Mouse (Mus musculus): ENCODE data around the gene Smok3a. TPM values are rescaled to one million over a fixed set of nuclear protein-coding genes. Genes with fewer than 3 reads are reported as not detected.

Gene Smok3a
- total RNA-seq, 2 experiments from 2014 or later, result not detected

DNA sequence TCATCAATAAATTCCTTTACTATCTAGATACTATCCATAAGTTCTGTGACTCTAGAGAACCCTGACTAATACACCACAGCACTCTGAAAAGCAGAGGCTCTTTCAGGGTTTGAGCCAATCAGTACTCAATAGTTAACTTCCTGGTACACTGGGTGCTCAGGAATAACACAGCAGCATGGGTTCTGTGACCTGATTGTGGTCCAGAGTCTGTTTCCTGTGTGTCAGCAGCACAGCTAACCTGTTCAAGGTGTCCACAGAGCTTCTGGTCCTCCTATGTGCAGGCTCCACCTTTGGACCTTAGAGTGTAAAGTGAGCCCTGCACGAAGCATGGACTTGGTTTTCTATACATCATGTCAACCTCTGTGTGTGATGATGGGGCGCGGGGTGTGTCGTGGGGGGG, 52.7 kb downstream of the Smok3a start:
- TF ChIP-seq CTCF (conservative IDR thresholded peaks at IDR 0.05), result no peak
- DNase-seq (ENCODE audit: low spot score in 2 of 2), result no peak
- H3K27ac ChIP-seq, result no peak overlapping the region
- H3K4me3 ChIP-seq, result no peak overlapping the region

DNA sequence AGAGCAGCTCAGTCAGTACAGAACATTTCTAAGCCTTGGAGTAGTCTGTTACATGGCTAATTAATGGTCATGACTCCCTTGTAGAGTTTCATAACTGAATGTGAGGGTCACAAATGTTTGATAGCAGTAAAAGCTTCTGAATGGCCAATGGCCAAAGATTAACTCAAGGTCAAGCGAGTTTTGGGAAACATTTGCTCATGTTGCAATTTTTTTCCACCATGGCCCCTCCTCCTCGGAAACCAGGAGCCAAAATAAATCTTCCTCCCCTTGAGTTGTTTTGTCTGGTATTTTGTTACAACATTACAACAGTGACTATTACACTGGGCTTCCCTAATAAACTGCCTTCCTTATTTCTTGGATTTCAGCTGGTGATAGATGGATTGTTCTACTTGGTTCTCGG, 54.6 kb downstream of the Smok3a start:
- no peak overlapping the region for H3K4me3 ChIP-seq
- no peak for TF ChIP-seq CTCF (conservative IDR thresholded peaks at IDR 0.05)
- DNase-seq (ENCODE audit: low spot score in 2 of 2), result no peak
- no peak overlapping the region for H3K27ac ChIP-seq

DNA sequence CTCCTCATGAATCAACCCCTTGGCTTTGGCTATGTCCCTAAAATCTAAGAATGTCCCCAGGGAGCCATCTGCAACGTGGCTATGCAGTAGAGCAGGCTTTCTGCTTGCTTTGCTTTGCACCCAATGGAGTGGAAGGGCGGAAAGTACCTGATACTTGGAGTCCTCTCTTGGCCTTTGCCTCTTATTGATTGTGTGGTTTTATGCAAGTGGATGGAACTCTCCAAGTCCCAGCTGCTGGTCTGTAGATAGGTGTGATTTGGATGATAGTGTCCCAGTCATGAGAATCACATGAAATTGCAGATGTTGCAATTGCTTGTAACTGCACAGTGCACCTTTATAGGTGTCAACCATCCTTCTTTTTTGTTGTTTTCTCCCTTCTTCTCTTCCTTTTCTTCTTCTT, 55.1 kb downstream of the Smok3a start:
- DNase-seq (ENCODE audit: low spot score in 2 of 2), result no peak
- no peak for TF ChIP-seq CTCF (conservative IDR thresholded peaks at IDR 0.05)
- no peak overlapping the region for H3K27ac ChIP-seq
- no peak overlapping the region for H3K4me3 ChIP-seq

GRCm38 (mm10) chr5:138080456-138080855, 59.4 kb downstream of the Smok3a start:
- H3K27ac ChIP-seq, result no peak overlapping the region
- no peak for DNase-seq (ENCODE audit: low spot score in 2 of 2)
- TF ChIP-seq CTCF (conservative IDR thresholded peaks at IDR 0.05), result no peak
- H3K4me3 ChIP-seq, result no peak overlapping the region

DNA sequence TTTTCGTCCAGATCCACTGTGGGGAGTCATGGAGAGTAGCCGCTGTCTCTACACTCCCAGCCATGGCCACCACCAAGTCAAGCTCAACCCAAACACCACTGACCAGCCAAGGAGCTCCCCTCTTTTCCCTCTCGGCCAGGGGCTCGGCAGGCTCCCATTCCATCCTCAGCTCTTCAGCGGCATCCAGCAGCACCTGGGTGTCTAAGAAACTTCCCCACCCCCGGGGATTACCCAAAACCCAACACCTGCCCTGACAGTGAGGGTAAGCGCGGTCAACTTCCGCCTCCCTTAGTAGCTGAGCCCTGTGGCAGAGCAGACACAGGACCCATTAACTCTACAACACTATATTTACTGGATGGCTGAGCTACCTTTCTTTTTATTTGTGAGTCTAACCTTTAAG, 60.4 kb downstream of the Smok3a start:
- H3K4me3 ChIP-seq, result no peak overlapping the region
- no peak for DNase-seq (ENCODE audit: low spot score in 2 of 2)
- H3K27ac ChIP-seq, result no peak overlapping the region
- TF ChIP-seq CTCF (conservative IDR thresholded peaks at IDR 0.05), result no peak

DNA sequence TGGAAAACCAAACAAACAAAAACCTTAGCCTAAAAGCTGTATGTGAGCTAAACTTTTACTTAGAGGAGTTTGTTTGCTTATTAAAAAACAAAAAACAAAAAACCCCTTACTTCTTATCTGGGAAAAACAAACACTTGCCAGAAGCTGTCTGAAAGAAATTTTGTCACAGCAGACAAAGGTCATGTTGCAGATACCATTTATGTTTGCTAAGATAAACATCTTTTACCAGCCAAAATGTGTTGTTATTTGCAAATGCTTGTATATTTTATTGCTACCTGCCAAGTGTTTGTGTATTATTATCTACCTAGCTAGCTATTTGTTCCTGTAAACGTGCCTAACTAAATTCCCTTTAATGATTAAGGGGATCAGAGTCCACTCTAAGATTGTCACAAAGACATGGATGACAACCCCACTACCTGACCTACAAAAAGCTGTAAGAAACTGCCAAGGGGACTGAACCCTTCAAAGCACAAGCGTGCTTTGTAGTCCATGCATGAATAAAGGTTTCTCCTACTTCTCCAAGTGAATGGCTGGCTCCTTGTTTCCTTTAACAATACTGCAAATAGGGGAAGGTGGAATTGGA, 62.3 kb downstream of the Smok3a start:
- Histone ChIP-seq H3K27ac (no peak overlapping the region), H3K4me3 (no peak overlapping the region)
- DNase-seq (ENCODE audit: low spot score in 2 of 2), result no peak
- no peak for TF ChIP-seq CTCF (conservative IDR thresholded peaks at IDR 0.05)

DNA sequence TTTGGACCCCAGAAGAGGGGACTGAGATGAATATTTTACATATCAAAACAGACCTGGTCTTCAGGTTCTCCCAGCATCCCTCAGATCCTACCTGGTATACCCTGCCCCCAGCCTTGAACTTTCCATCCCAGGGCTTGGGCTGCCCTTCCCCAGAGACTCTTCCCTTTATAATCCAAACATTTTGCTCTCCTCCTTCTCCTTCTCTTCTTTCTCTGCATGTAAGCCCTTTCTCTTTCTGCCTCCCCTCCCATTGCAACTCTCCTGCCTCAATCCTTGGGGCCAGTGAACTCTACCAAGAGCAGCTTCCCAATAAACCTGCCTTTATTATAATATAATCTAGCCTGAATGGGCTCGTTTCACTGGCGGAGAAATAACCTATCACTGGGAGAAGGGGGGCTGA, 62.9 kb downstream of the Smok3a start:
- Histone ChIP-seq H3K4me3 (no peak overlapping the region), H3K27ac (no peak overlapping the region)
- TF ChIP-seq CTCF (conservative IDR thresholded peaks at IDR 0.05), result no peak
- no peak for DNase-seq (ENCODE audit: low spot score in 2 of 2)

Other genes with a start within 250 kb of the Smok3a start
- 10 to 100 TPM; 19.8 to 25.4 TPM for gene Ppp1r35, start 242.4 kb upstream of the Smok3a start, total RNA-seq (2021)
- gene Mepce, start 233.6 kb upstream of the Smok3a start, total RNA-seq (2021), result 10 to 100 TPM; 43.6 to 49.2 TPM
- gene Zcwpw1, start 233.5 kb upstream of the Smok3a start, total RNA-seq (2021), result 1 to 10 TPM; 5.7 to 8.1 TPM
- gene Pilra, start 185.0 kb upstream of the Smok3a start, total RNA-seq (2021), result 1 to 10 TPM in 1 of 2 experiments, under 1 TPM in 1; 0.54 to 1.1 TPM
- gene Pilrb1, start 163.2 kb upstream of the Smok3a start, total RNA-seq (2021), result not detected
- not detected for gene Pilrb2, start 149.4 kb upstream of the Smok3a start, total RNA-seq (2021)
- under 1 TPM; 0.22 to 0.23 TPM for gene Cyp3a13, start 99.6 kb upstream of the Smok3a start, total RNA-seq (2021)
- gene Gjc3, start 58.2 kb upstream of the Smok3a start, total RNA-seq (2021), result 10 to 100 TPM; 23.1 to 24.3 TPM
- not detected for gene Azgp1, start 39.7 kb upstream of the Smok3a start, total RNA-seq (2021)
- not detected for gene Smok3b, start 168 bp downstream of the Smok3a start, total RNA-seq (2021)
- not detected for gene Smok3c, start 31.9 kb downstream of the Smok3a start, total RNA-seq (2021)
- gene Zkscan1, start 63.8 kb downstream of the Smok3a start, total RNA-seq (2021), result 10 to 100 TPM; 39.7 to 42.3 TPM
- gene Zscan21, start 95.6 kb downstream of the Smok3a start, total RNA-seq (2021), result 10 to 100 TPM; 13.7 to 16.2 TPM
- 10 to 100 TPM; 13.4 to 14.6 TPM for gene Zfp113, start 134.5 kb downstream of the Smok3a start, total RNA-seq (2021)
- 100 to 1,000 TPM; 141 to 145 TPM for gene Cops6, start 139.8 kb downstream of the Smok3a start, total RNA-seq (2021)
- gene Ap4m1, start 150.7 kb downstream of the Smok3a start, total RNA-seq (2021), result 10 to 100 TPM; 25.6 to 26.2 TPM
- 10 to 100 TPM; 18.6 to 18.8 TPM for gene Mcm7, start 151.2 kb downstream of the Smok3a start, total RNA-seq (2021)
- 10 to 100 TPM; 42.0 to 42.2 TPM for gene Taf6, start 166.2 kb downstream of the Smok3a start, total RNA-seq (2021)
- gene Cnpy4, start 166.2 kb downstream of the Smok3a start, total RNA-seq (2021), result 10 to 100 TPM; 13.4 to 16.5 TPM
- 1 to 10 TPM; 8.2 to 8.4 TPM for gene Mblac1, start 173.1 kb downstream of the Smok3a start, total RNA-seq (2021)
- gene Nxpe5, start 204.6 kb downstream of the Smok3a start, total RNA-seq (2021), result not detected
- gene Lamtor4, start 234.2 kb downstream of the Smok3a start, total RNA-seq (2021), result 10 to 100 TPM; 60.0 to 60.9 TPM
- gene BC037034, start 242.8 kb downstream of the Smok3a start, total RNA-seq (2021), result 10 to 100 TPM; 68.1 to 77.0 TPM

Data from layer of hippocampus, adult 2 months (tissue).